Mouse (Mus musculus): ENCODE results near the gene Etv5. TPM values are rescaled to one million over a fixed set of nuclear protein-coding genes. Genes with fewer than 3 reads are reported as not detected.

The Etv5 gene
- polyA plus RNA-seq, 2 experiments from 2014 or later: 4.4 to 5.6 TPM

DNA sequence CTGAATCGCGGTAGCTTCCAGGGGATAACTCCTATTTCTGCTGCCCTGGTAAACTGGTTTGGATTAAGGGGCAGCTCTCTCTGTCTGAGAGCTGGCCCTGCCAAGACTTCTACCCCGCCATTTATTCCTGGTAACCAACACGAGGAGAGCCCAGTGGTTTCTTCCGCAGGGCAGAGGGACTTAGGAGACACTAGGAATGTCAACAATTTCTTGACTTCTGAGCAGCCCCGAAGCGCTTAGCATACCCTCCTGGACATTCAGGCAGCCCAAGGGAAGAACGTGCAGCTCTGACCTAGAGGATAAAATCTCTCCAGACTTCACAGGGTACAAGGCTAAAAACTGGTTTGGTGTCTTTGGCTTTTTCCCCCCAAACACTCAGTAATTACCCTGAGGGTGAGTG is 10.1 kb downstream of the Etv5 start:
- no peak for ATAC-seq

DNA sequence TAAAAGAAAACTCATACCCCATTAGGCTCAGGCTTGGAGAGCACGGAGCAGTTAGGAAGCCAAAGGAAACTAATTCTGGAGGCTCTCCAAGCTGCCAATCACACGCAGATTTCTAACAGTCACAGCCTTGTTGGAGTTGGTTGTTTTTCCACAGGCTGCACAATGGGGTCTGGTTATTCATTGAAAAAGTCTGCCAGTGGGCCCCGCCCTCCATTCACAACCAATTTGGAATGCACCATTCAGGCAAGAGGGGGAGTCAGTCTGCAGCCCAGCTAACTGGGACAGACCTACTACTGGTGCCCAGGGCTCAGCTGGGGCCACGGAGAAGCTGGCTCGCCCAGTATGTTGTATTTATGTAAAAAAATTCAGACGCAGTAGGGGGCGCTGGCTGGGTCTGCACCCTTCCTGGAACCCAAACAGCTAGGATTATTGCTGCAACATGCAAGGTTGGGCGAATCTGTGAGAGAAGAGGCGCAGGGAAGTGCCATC is 10.6 kb downstream of the Etv5 start:
- ATAC-seq: no peak

DNA sequence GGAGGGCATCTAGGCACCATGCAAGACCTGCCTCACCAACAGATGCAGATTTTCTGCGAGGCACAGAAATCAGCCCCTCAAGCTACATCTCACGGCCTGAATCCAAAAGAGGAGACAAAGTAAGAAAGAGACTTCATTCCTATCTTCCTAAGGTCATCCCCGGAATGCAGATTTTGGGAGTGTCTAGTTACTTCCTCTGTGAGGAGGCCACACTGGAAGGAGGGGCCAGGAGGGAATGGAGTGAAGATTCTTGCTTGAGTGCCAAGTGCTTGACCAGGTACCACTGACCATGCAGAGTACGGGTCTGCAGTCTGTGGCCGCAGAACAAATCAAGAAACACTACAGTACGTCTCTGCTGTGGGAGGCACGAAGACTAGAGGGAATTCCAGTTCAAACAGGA is 12.7 kb downstream of the Etv5 start:
- ATAC-seq: no peak

DNA sequence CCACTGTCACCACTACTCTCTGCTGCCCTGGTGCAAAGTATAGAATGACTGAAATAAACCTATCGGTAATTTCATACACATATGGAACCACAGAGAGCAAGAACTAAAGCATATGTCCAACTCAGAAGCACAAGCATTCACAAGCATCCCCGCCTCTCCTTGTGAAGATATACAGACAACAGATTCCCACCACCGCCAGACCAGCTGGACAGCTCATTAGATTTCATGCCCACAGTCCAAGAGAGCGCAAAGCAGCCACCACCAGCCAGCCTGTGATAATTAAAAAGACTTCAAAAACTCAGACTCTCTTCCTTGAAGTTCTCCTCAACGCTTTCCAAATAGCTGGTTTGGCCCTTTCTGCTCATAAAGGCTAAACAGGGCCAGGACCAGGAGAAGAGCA is 17.3 kb downstream of the Etv5 start:
- ATAC-seq: no peak

DNA sequence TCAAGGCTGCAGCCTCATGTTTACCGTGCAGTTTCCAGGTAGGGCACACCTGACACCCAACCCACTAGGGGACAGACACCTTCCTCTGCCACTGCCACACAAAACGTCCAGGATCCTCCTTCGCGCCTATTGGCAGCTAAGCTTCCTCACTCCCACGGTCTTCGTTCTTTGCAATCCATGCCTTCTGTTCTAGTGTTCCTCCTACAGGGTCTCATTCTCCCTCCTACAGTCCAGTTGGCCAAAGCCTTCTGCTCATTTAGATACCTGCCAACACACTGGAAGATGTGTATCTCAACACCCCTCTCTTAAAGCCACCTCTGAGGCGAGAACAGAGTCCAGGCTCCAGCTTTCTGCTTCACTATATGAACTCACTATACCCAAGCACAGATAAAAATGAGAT is 21.6 kb downstream of the Etv5 start:
- no peak for ATAC-seq

DNA sequence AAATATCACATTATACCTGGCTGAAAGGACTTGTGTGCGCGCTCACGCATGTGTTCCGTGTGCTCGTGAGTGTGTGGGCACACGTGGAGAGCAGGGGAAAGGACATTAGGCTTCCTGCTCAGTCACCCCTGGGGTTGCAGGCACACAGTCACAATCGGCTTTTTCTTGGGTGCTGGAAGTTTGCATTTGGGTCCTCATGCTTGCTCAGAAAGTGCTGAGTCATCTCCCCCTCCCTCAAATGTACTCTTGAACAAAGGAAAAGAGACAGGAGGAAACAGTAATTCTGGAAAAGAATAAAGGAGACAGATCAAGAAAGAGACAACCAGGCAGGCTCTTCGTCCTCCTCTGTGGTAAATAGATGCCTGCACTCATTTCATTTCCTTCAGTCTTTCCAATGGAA is 22.5 kb downstream of the Etv5 start:
- no peak for ATAC-seq

DNA sequence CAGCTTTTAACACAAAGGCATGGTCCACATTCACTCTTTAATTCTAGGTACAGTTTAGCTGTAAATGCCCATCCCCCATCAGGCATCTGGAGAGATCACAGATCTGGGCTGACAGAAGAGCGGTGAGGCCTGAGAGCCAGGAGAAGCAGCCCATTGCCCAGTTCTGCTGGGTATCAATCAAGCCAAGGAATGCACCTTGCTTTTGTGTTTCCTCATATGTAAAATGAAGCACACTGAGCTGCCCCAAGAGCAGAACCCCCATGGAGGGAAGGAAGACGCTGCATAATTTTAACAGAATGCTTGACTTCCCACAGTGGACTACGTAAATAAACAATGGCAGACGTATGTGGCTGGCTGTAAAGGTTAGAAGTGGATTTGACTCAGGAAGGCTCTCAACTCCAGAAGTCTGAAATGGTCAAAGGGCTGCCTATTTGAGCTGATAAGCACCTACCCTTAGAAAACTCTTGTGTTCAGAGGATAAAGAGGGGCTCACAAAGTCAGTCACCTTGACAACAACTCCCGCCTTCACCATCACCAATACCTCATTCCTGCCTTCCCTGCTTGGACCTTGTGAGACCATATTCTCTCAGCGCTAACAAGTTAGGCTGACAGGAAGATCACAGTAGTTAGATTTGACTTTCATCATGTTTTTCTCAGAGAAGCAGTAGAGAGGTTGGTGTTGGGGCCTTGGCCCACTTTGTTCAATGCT is 23.2 kb downstream of the Etv5 start:
- no peak for ATAC-seq

DNA sequence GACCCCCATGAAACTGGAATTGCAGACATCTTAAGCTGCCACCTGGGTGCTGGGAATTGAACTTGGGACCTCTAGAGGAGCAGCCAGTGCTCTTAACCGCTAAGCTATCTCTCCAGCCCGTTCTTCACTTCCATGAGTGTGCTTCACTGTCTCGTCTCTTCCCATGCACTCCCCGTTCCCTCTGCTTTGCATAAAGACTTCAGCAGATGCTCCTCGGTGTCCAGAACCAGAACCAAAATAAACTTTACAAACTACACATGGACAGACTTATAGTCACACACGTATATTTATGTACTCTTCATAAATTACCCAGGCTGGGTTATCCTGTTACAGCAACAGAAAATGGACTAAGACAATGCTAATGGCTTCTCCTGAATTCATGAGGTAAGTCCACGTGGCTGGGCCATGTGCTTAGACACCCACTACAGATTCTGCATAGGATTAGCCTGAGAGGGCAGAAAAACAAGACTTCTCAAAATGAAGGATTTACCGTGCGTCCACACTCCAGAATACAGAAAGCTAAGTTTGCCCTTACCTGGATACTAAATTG is 25.2 kb downstream of the Etv5 start:
- ATAC-seq: no peak

DNA sequence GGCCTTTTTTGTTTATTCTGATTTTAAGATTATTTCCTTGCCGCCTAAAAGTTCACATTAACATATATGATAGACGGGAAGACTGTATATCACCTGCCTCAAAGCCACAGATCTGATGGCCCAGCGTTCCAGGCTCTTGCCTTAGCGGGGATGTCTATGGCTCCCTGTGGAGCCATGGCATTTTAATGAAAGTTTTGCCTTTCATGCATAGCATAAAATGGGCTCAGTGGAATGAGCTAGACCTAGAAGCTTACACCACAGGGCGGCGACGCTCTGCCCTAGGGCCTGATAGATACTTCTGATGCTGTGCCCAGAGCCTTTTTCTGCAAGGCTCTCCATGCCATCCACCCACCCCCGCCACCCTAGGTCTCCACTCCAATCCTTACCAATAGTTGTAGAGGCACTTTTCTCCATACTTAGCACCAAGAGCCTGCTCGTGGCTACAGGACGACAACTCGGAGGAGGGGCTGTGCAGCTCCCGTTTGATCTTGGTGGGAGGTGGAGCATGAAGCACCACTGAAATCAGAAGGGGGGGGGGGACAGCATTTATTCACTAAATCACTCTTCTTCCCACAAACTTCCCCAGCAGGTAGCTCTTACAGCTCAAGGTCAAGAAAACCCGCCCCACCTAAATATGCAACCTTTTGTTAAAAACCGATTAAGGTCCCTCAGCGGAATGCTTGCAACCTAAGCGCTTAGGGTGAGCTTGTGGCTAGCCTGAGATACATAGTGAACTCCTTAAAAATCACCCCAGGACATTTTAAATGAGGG is 26.9 kb downstream of the Etv5 start:
- no peak for ATAC-seq

DNA sequence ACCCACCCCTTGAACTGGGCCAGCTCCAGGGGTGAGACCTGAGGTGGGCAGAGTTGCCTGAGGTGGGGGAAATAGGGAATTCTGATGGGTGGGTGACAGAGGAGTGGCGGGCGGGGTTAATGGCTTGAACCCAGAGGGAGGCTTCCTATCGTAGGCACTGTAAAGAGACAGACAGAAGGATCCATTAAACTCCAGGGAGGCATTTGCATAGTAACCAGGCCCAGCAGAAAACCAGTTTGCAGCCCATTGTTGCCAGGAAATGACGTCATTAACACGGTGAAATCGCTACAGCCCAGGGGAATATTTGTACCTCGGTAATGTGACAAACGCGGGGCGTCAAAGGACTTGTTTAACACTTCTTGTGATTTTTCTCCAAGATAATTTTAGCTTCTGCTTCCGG is 27.8 kb downstream of the Etv5 start:
- no peak for ATAC-seq

DNA sequence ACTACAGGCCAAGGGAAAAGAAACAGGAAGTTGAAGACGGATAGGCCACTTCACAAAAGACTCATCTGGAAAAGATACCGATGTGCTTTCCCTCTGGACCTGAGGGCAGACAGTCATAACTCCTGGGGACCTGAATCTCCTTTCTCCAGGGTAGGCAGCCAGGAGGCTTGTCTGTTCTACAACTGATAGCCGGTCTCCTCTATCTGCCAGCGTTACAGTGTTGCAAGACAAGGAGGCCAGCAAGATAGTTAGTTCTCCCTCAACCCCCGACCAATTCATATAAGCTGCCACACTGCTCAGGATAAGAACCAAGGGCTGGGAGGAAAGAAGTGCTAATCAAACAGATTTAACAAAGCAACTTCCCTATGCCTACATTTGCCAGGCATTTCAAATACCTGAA is 29.5 kb downstream of the Etv5 start:
- no peak for ATAC-seq

DNA sequence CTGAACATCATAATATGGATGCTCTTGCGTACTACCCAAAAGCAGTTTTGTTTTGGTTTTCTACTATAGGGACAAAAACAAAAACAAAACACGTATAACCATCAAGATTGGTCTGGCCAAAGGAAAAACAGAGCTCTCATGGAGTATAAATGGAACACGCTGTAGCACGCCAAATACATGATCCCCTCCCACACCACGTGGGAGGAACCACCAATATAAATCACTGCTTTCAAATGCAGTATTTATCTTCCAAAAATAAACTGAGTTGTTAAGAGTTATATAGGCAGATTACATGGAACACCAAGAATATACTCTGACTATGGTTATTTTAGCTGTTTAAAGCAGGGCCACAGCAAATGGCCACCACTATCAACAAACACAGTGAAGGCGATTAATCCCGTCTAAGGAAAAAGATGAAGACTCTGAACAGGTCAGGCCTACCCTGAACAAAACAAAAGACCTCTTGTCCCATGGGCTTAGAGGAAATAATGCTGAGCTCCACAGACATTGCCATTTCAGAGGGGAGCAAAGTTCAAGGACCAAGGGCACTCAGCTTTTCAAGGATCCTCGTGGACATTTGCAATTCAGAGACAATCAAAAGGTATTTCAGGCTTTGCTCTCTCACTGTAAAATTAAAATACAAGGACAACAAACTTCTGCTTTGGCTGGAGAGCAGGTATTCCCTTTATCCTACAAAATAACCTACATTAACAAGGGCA is 30.7 kb downstream of the Etv5 start:
- ATAC-seq: no peak

DNA sequence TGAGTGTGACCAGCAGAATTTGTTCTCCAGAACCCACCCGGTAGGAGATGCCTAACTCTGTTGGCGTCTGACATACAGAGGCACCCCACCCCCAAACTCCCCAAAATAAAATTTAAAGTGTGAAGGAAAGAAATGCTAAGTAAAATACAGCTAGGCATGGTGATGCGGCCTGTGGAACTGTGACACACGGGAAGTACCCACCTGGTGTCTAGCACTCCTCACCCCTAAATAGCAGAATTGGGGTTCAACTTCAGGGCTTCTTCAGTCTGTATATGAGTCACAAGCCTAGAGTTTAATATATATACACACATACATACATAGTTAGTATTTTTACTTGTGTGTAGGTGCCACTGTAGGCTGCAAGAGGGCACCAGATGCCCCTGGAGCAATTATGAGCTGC is 32.8 kb downstream of the Etv5 start:
- no peak for ATAC-seq

DNA sequence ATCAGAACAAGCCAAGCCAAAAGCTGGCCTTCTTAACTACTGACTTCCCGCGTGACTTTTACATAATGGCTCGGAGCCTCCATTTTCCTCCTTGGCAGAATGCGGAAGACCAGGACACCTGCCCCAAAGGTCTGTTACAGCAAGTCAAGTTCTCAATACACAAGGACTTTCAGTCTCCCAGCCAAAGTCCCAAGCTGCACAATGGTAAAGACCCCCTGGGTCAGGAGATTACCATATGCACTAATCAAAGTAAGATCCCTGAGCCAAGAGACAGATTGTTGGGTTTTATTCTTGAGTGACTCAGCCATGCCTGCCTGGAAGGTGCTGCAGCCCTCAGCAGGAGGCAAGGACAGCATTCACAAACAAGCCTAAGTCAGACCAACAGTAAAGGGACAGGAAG is 33.5 kb downstream of the Etv5 start:
- ATAC-seq: no peak

DNA sequence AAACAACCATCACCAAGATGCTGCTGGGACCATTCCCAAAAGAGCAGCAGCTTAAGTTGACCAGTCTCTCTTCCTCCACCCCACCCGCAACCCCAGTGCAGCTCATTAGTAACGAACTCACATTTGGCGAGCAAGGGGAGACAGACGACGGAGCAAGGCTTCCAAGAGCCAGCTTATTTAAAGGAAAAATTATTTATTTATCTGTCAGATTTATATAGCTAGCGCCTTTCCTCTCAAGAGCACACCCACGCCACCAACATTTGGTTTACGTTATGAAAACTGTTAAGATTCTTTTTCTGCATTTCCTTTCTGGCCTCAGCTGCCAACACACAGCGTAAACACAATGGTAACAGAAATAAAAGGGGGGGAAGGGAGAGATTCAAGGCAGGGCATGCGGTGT is 34.0 kb downstream of the Etv5 start:
- no peak for ATAC-seq

DNA sequence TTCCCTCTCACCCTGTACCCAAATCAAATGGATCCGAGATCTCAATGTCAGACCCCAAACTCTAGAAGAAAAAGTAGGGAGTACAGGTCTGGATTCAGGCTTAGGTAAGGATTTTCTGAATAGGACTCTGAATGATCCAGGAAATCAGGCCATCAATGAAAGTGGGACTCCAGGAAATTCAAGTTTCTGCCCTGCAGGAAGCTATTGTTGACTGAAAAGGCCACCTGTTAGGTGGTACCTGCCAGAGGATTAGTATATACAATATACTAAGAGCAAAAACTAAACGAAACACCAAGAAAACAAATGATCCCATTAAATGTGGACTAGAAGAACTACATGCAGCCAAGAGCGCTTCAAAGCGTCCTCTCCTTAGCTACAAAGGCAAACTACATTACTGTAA is 35.8 kb downstream of the Etv5 start:
- no peak for ATAC-seq

DNA sequence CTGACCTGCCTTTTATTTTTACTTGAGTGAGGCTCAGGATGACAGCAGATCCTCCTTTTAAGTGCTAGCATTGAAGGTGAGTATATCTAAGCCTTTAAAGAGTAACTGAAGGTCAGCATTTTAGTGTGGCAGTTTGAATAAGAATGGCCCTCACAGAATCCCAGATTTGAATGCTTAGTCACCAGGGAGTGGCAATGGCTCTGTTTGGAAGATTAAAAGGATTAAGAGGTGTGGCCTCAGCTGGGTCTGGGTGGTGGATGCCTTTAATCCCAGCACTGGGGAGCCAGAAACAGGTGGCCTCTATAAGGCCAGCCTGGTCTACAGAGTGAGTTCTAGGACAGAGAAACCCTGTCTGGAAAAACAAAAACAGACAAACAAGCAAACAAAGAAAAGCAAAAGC is 36.9 kb downstream of the Etv5 start:
- no peak for ATAC-seq

DNA sequence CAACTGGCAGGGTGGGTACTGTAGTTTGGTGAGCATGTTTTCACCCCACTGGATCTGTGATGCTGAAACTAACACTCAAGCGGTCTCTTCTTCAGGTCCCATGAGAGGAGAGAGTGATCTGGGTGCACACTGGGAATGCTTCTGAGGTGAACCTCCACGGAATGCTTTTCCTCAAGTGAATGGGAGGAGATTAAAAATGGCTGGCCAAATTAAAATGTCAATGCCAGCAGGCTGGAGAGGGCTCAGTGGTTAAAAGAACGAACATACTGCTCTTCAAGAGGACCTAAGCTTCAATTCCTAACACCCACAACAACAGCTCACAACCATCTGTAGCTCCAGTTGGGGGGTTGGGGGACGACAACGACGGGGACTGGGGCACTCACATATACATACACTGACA is 39.3 kb downstream of the Etv5 start:
- ATAC-seq: no peak

DNA sequence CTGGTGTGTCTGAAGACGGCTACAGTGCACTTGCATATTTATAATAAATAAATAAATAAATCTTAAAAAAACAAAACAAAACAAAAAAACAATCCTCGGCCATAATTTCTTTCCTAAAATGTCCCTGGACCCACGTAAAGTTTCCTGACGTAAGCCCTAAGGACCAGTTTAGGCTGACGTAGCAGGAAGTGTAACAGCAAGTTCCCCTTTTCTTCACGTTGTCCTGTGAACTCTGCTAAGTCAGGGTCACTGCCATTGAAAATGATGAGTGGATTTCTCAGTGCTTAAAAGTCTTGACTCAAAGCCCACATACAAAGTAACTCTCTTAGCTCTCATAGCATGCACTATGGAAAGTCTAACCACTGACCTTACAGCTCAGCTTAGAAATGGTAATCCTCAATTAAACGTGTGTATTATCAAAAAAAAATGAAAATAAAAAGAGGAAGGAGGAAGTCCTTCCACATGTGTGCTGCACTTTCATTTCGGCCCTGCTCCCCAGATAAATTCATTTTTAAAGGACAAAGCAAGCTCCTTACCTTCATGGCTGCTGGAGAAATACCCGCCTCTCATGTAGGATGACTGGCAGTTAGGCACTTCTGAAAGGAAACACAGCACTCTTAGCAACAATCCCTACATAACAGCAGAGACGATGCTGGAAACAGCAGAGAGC is 40.6 kb downstream of the Etv5 start:
- no peak for ATAC-seq

DNA sequence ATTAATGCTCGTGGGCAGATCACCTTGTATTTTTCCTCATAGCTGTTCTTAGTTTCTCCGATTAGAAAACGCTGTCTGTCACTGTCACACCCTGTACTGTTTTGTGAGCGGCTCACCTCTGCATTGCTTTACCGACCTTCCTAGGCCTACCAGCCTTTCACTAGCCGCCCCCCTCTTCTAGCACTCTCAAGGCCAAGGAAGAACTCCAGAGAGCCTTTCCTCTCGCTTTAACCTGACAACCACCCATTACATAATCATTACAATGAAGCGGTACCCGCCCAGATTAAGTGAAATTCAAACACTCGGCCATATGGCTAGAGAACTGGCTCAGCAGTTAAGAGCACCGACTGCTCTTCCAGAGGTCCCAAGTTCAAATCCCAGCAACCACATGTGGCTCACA is 41.2 kb downstream of the Etv5 start:
- ATAC-seq: no peak

DNA sequence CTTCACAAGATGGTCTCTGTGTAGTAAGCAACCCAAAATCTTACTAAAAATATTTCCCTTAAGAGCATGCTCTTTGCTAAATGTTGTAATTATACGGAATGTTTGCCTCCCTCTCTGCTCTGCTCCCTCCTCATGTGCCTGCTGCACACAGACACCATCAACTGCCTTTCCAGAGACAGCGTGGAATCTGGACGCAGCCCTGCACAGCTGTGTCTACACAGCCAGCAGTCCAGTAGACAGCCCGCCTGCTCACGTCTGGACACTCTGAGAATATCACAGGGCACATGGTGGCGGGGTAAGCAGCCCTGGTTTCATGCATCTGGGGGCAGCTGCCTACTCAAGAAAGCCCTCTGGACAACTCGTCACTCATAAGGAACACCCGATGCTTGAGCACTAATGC is 43.1 kb downstream of the Etv5 start:
- ATAC-seq: no peak

DNA sequence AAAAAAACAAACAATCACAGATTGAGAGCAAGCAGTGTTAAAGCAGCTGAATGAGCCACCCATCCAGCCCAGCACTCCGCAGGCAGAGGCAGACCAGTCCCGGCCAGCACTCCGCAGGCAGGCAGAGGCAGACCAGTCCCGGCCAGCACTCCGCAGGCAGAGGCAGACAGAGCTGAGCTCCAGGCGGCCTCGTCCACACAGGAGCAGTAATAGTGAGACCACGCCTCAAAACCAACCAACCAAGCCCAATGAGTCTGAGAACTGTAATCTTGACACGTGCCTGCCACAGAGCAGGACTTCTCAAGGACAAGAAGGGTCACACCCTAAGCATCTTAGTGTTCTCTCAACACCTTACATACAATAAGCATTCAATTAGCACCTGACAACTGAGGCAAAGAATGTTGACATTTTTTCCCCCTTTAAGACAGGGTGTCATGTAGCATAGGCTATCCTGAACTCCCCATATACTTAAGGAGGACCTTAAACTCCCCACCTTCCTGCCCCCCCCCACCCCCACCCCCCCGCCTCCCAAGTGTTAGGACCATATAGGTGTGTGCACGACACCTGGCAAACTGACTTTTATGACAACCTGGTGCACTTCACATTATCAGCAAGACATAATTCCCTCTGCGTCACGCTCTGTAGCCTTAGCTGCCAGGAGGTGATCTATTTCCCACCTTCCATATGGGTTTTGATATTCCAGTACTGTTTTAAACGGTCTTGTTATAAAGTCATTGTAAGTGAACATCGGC is 44.2 kb downstream of the Etv5 start:
- ATAC-seq: no peak

All from CD4-positive, CD25-positive, alpha-beta regulatory T cell, adult 4 months (primary cell).